Mouse (Mus musculus): ENCODE measurements around the gene Xxylt1. TPM values are rescaled to one million over a fixed set of nuclear protein-coding genes. Genes with fewer than 3 reads are reported as not detected.

Gene Xxylt1
- polyA plus RNA-seq, 1 experiment, result 15.3 TPM

DNA sequence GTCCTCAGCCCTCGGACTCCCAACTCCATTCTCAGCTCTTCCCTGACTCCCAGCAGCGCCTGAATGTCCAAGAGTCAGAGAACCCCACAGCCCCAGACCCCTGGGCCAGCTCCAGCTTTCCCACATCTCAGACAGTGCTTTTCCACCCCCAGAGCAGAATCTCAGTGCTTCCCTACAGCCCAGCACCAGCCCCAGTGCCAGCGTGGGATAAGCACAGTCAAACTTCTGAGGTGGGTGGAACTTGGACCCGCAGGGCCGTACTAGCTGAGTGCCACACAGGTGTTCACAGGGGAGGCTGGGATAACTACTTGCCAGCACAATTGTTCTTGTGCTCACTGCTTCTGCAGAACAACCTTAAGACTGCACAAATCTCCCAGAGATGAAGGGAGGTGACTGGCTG is 149.0 kb downstream of the Xxylt1 start:
- DNase-seq (ENCODE audit: low read depth), result no peak
- TF ChIP-seq CTCF (IDR thresholded peaks at IDR 0.05; ENCODE audit: borderline replicate concordance, extremely low read depth, insufficient read depth, insufficient read length), result no peak
- no peak for TF ChIP-seq POLR2A (IDR thresholded peaks at IDR 0.05; ENCODE audit: borderline replicate concordance, extremely low read depth, insufficient read depth, insufficient read length, poor library complexity, severe bottlenecking)

DNA sequence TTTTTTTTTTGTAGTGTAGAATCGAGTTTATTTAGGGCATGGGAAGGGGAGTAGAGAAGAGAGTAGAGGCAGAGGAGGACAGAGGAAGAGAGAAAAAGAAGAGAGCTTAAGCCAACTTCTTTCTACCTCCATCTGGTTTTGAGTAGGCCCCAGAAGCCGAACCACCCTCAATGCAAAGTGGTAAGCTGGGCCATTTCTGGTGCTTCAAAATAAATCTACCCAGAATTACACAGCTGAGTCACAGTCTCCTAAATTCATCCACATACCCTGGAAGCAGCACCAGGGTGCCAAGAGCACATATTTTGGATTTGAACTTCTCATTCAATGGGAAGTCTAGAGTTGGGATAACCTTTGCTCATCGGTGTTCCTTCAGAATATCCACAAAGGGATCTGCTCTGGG is 152.1 kb downstream of the Xxylt1 start:
- TF ChIP-seq POLR2A (IDR thresholded peaks at IDR 0.05; ENCODE audit: borderline replicate concordance, extremely low read depth, insufficient read depth, insufficient read length, poor library complexity, severe bottlenecking) (no peak), CTCF (IDR thresholded peaks at IDR 0.05; ENCODE audit: borderline replicate concordance, extremely low read depth, insufficient read depth, insufficient read length) (no peak)
- no peak for DNase-seq (ENCODE audit: low read depth)

- DNase-seq (ENCODE audit: low read depth), result no peak
- no peak for TF ChIP-seq POLR2A (IDR thresholded peaks at IDR 0.05; ENCODE audit: borderline replicate concordance, extremely low read depth, insufficient read depth, insufficient read length, poor library complexity, severe bottlenecking)
- no peak for TF ChIP-seq CTCF (IDR thresholded peaks at IDR 0.05; ENCODE audit: borderline replicate concordance, extremely low read depth, insufficient read depth, insufficient read length)
These were observed 153.0 kb downstream of the Xxylt1 start for GRCm38 (mm10) chr16:30928076-30928750.

DNA sequence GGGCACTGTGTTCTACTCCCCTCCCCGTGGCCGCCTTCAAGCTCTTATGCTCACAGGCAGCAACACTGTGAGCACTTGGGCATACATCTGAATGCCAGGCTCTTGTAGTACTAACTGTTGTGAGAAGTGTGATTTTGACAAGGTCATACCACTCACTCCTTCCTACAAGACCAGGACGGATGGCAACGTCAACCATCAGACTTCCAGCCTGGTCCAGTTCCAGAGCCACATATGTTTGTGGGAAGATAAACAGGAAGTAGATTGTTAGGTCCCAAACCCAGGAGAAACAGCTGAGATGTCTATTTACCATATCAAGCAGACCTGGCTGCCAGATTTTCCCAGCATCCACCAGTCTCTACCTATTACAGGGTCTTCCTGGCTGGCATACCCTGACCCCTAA is 155.7 kb downstream of the Xxylt1 start:
- TF ChIP-seq POLR2A (IDR thresholded peaks at IDR 0.05; ENCODE audit: borderline replicate concordance, extremely low read depth, insufficient read depth, insufficient read length, poor library complexity, severe bottlenecking) (no peak), CTCF (IDR thresholded peaks at IDR 0.05; ENCODE audit: borderline replicate concordance, extremely low read depth, insufficient read depth, insufficient read length) (no peak)

DNA sequence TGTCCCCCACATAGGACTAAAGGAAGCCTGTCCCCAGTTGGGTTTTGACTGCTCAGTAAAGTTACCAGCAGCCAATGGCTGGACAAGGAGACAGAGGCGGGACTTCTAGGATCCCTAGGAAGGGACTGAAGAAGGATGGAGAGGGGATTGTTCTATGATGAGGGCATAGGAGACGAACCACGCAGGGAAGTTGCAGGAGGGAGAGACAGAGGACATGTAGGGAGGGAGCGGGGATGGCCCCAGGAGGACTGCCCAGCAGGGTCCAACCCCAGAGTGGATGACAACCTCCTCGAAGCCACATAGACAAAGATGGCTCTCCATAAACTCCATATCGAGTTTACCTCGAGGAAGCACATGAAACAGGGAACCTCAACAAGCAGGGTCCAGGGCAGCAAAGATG is 157.3 kb downstream of the Xxylt1 start:
- no peak for TF ChIP-seq CTCF (IDR thresholded peaks at IDR 0.05; ENCODE audit: borderline replicate concordance, extremely low read depth, insufficient read depth, insufficient read length)
- TF ChIP-seq POLR2A (IDR thresholded peaks at IDR 0.05; ENCODE audit: borderline replicate concordance, extremely low read depth, insufficient read depth, insufficient read length, poor library complexity, severe bottlenecking), result no peak
- no peak for DNase-seq (ENCODE audit: low read depth)

More for the DNA sequence above, 155.7 kb downstream of the Xxylt1 start:
- DNase-seq (ENCODE audit: low read depth), result no peak

DNA sequence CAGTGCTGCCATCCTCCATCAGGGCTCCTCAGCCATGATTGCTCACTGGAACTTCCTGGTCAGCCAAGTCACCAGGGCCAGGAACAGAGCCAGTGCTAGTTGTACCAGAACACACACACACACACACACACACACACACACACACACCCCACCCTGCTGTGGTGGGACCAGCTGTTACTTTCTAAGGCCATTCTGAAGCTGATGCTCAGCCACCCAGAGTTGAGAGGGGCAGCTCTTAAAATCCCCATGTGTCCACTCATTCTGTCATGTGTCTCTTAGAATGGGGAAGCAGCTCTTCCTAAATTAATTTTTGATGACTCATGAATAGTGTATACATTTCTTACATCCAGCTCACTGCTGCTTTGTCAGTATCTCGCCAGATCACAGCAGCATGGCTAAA is 158.7 kb downstream of the Xxylt1 start:
- peak; percentile 22 for DNase-seq (ENCODE audit: low read depth)
- no peak for TF ChIP-seq CTCF (IDR thresholded peaks at IDR 0.05; ENCODE audit: borderline replicate concordance, extremely low read depth, insufficient read depth, insufficient read length)

- no peak for TF ChIP-seq CTCF (IDR thresholded peaks at IDR 0.05; ENCODE audit: borderline replicate concordance, extremely low read depth, insufficient read depth, insufficient read length)
- TF ChIP-seq POLR2A (IDR thresholded peaks at IDR 0.05; ENCODE audit: borderline replicate concordance, extremely low read depth, insufficient read depth, insufficient read length, poor library complexity, severe bottlenecking), result no peak
These were observed 162.4 kb downstream of the Xxylt1 start for GRCm38 (mm10) chr16:30918866-30919265.

GRCm38 (mm10) chr16:30916931-30917330 is 164.3 kb downstream of the Xxylt1 start:
- TF ChIP-seq POLR2A (IDR thresholded peaks at IDR 0.05; ENCODE audit: borderline replicate concordance, extremely low read depth, insufficient read depth, insufficient read length, poor library complexity, severe bottlenecking) (no peak), CTCF (IDR thresholded peaks at IDR 0.05; ENCODE audit: borderline replicate concordance, extremely low read depth, insufficient read depth, insufficient read length) (no peak)
- no peak for DNase-seq (ENCODE audit: low read depth)

More at GRCm38 (mm10) chr16:30918866-30919265, 162.4 kb downstream of the Xxylt1 start:
- DNase-seq (ENCODE audit: low read depth), result no peak

DNA sequence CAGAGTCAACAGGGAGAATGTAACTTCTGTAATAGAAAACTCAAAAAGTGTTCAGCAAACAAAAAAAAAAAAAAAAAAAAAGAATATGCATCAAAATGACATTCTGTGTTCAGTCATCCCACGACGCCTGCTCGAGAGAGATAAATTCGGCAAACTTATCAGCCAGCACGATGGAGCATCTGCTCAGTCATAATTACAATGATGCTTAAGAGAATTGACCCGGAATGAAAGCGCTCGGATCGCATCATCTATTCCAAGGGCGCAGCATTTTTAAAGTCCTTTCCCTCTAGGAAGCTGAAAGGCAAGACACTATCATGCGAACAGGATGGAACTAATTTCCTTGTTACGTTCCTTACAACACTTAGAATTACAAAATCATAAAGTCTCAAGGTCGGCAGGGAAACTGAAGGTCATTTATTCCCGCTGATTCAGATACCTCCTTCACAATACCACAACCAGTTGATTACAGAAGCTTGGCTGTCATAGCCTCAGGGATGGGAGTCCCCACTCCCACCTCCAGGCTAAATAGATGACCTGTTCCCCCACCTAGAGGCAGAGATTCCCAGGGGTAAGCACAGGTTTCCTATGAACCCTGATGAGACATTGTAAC is 165.5 kb downstream of the Xxylt1 start:
- no peak for TF ChIP-seq CTCF (IDR thresholded peaks at IDR 0.05; ENCODE audit: borderline replicate concordance, extremely low read depth, insufficient read depth, insufficient read length)
- no peak for TF ChIP-seq POLR2A (IDR thresholded peaks at IDR 0.05; ENCODE audit: borderline replicate concordance, extremely low read depth, insufficient read depth, insufficient read length, poor library complexity, severe bottlenecking)
- peak; percentile 34 for DNase-seq (ENCODE audit: low read depth)

Other genes with a start within 250 kb of the Xxylt1 start
- 25.1 and 25.6 TPM in 2 replicates for gene Acap2, start 119.8 kb upstream of the Xxylt1 start, polyA plus RNA-seq (2012; rRNA removed)
- 36.2 and 51.1 TPM in 2 replicates for gene Ppp1r2, start 193.8 kb upstream of the Xxylt1 start, polyA plus RNA-seq (2012; rRNA removed)
- 28.1 and 46.7 TPM in 2 replicates for gene Apod, start 233.4 kb upstream of the Xxylt1 start, polyA plus RNA-seq (2012; rRNA removed)